In the genomic region with DNA sequence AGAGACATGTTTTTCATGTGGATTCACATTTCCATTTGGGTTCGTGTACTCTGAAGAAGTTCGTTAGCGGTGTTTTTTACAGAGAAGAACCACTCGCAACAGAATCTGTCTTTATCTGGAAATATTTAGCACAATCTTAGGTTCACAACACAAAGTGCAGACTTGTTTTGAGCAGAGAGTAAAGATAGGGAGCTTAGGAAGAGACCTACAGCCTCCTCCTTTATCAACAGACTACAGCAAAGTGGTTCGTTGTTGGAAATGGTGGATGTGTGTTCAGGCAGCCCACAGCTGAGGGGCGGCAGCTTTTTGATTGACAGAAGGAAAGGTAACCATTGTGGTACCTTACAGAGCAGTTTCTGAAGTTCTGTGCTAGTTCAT, we compare ENCODE assay signal across 13 mouse cellular contexts.
"Had no signal": no experiment of that assay in that cellular context is flagged by ENCODE, and none has a peak within 500 bp of the region (broad histone marks: within the 10 kb centered on the region; RNA-seq: fewer than 3 reads in every experiment).

No protein-coding gene starts in this region.

- H3K27me3 ChIP-seq: intestine, embryonic 15.5 days; kidney, embryonic 15.5 days; limb, embryonic 15.5 days; midbrain, embryonic 13.5 days had no signal

- H3K4me3 ChIP-seq: intestine, embryonic 15.5 days; kidney, embryonic 15.5 days; limb, embryonic 15.5 days; midbrain, embryonic 13.5 days had no signal

- H3K36me3 ChIP-seq: intestine, embryonic 15.5 days; kidney, embryonic 15.5 days; limb, embryonic 15.5 days; midbrain, embryonic 13.5 days had no signal

- H3K27ac ChIP-seq: intestine, embryonic 15.5 days; kidney, embryonic 15.5 days; limb, embryonic 15.5 days; macrophage; midbrain, embryonic 13.5 days had no signal

- H3K4me2 ChIP-seq: intestine, embryonic 15.5 days; kidney, embryonic 15.5 days; limb, embryonic 15.5 days; lung, embryonic 14.5 days; midbrain, embryonic 13.5 days had no signal

- H3K9ac ChIP-seq: intestine, embryonic 15.5 days; kidney, embryonic 15.5 days; limb, embryonic 15.5 days; lung, embryonic 14.5 days; midbrain, embryonic 13.5 days had no signal

- H3K4me1 ChIP-seq: intestine, embryonic 15.5 days had no signal

- ATAC-seq: intestine, embryonic 15.5 days; midbrain, embryonic 13.5 days had no signal

- DNase-seq: kidney, adult 2 months; kidney, postnatal 14 days; lung, embryonic 14.5 days; lung, postnatal 10 days; right cerebral cortex, adult 18-20 months; right cerebral cortex, postnatal 25 days; thymus, adult 2 months; thymus, postnatal 36 days had no signal

- H3K9me3 ChIP-seq: intestine, embryonic 15.5 days; kidney, embryonic 15.5 days; limb, embryonic 15.5 days; midbrain, embryonic 13.5 days had no signal
